Mouse (Mus musculus): ENCODE results near the gene Slc50a1. TPM values are rescaled to one million over a fixed set of nuclear protein-coding genes. Genes with fewer than 3 reads are reported as not detected.

Gene Slc50a1
- polyA plus RNA-seq, 1 experiment from 2014 or later = 42.4 TPM

DNA sequence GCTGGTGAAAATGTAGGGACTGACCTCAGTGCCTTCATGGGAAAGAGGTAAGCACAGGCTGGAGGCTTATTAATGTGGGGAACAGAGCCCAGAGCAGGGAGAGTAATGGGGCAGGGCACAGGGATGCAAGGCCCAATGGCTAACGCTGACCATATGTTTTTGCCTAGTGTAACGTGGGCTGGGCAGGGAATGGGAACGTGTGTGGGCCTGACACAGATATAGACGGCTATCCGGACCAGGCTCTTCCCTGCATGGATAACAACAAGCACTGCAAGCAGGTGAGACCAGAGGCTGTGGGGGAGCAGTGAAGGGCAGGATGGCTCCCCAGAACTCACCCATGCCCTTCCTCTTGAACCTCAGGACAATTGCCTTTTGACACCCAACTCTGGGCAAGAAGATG, 49.2 kb downstream of the Slc50a1 start:
- peaks cover 41% of the 10 kb centered on the region for H3K4me1 ChIP-seq
- no peak overlapping the region; the same call in 1 of the 2 replicates for H3K27ac ChIP-seq
- H3K36me3 ChIP-seq = peaks cover 6% of the 10 kb centered on the region; the same call in 1 of the 2 replicates
- no peak for DNase-seq (ENCODE audit: low spot score)
- no peaks in the 10 kb centered on the region for H3K9me3 ChIP-seq
- WGBS = 80% methylated on average over 5 of the region's 5 CpGs
- H3K4me3 ChIP-seq = no peak overlapping the region
- peaks cover 23% of the 10 kb centered on the region for H3K27me3 ChIP-seq (ENCODE audit: insufficient read depth, poor library complexity, severe bottlenecking)

DNA sequence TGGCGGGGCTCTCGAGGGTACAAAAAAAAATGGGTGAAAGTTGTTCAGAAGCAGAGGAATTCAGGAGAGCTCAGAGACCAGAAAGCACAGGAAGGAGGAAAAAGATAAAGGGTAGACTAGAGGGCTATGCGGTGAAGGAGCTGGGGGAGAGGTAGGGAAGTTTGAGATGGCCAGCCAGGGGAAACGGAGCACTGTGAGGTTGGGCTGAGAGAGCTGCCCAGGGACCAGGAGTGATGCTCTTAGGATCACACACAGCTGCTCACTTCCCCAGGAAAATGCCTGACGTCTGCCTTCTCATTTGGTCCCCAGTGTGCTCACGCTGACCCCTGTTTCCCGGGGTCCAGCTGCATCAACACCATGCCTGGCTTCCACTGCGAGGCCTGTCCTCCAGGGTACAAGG, 50.8 kb downstream of the Slc50a1 start:
- 27% methylated on average over 8 of the region's 8 CpGs for WGBS
- no peak for DNase-seq (ENCODE audit: low spot score)
- Histone ChIP-seq H3K4me1 (peaks cover 43% of the 10 kb centered on the region), H3K4me3 (no peak overlapping the region), H3K27me3 (ENCODE audit: insufficient read depth, poor library complexity, severe bottlenecking) (0 out of 2 replicates have a peak, but pooled peaks cover 7% of the 10 kb centered on the region), H3K27ac (peak overlapping the region; percentile 74), H3K36me3 (peaks cover 6% of the 10 kb centered on the region; the same call in 1 of the 2 replicates), H3K9me3 (no peaks in the 10 kb centered on the region)

DNA sequence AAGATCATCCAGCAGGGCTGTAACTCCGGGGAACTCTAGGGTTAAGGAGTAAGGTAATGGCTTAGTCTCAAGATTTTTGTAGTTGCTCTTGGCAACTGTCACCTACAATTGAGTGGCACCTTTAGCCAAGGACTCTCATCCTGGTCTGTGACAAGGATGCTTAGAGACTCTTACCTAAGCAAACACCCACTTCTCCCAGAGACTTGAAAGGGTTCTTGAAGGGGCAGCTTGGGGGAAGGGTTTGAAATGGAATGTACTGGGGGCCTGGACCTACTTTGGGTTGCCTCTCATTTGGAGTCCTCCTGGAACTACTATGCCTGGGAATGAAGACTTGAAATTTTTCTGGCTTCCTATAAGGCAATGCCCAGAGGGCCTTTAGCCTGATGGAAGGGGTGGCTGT, 52.1 kb downstream of the Slc50a1 start:
- no peak overlapping the region for H3K4me3 ChIP-seq
- DNase-seq (ENCODE audit: low spot score) = no peak
- H3K27ac ChIP-seq = no peak overlapping the region
- 79% methylated on average over 1 of the region's 1 CpGs for WGBS
- H3K36me3 ChIP-seq = peaks cover 3% of the 10 kb centered on the region; the same call in 1 of the 2 replicates
- H3K4me1 ChIP-seq = peaks cover 41% of the 10 kb centered on the region
- H3K9me3 ChIP-seq = no peaks in the 10 kb centered on the region
- H3K27me3 ChIP-seq (ENCODE audit: insufficient read depth, poor library complexity, severe bottlenecking) = no peaks in the 10 kb centered on the region

MicroRNAs encoded within 50 kb of the gene (microRNA counts, 519-probe panel; counts per million panel counts)
- microRNA mmu-miR-92b = not detected

Small RNAs within 50 kb of the gene (microRNA-seq; reads per million reads assigned to microRNA genes)
- 234 reads per million, percentile 61 among the genes with 10 or more reads in this experiment for gene Mir92b

Other genes with a start within 250 kb of the Slc50a1 start
- 10.1 and 11.6 TPM in 2 replicates for gene Rusc1, start 177.3 kb downstream of the Slc50a1 start, polyA plus RNA-seq (2016; fragmentation: Nextera tagmentation; extraction: Ambion mirVana)
- not detected in 2 replicates for gene Gm43738, start 169.5 kb downstream of the Slc50a1 start, polyA plus RNA-seq (2016; fragmentation: Nextera tagmentation; extraction: Ambion mirVana)
- gene Fdps, start 168.6 kb downstream of the Slc50a1 start, polyA plus RNA-seq (2016; fragmentation: Nextera tagmentation; extraction: Ambion mirVana) = 220 and 253 TPM in 2 replicates
- 12.4 and 14.7 TPM in 2 replicates for gene Pklr, start 134.4 kb downstream of the Slc50a1 start, polyA plus RNA-seq (2016; fragmentation: Nextera tagmentation; extraction: Ambion mirVana)
- 0.77 and 0.85 TPM in 2 replicates for gene Hcn3, start 110.4 kb downstream of the Slc50a1 start, polyA plus RNA-seq (2016; fragmentation: Nextera tagmentation; extraction: Ambion mirVana)
- gene Clk2, start 105.8 kb downstream of the Slc50a1 start, polyA plus RNA-seq (2016; fragmentation: Nextera tagmentation; extraction: Ambion mirVana) = 18.4 and 32.2 TPM in 2 replicates
- 104 and 115 TPM in 2 replicates for gene Scamp3, start 93.1 kb downstream of the Slc50a1 start, polyA plus RNA-seq (2016; fragmentation: Nextera tagmentation; extraction: Ambion mirVana)
- gene Fam189b, start 87.4 kb downstream of the Slc50a1 start, polyA plus RNA-seq (2016; fragmentation: Nextera tagmentation; extraction: Ambion mirVana) = 16.4 and 21.0 TPM in 2 replicates
- gene Gba, start 67.6 kb downstream of the Slc50a1 start, polyA plus RNA-seq (2016; fragmentation: Nextera tagmentation; extraction: Ambion mirVana) = 44.2 and 44.6 TPM in 2 replicates
- gene Thbs3, start 55.4 kb downstream of the Slc50a1 start, polyA plus RNA-seq (2016; fragmentation: Nextera tagmentation; extraction: Ambion mirVana) = 18.1 and 20.0 TPM in 2 replicates
- 179 and 204 TPM in 2 replicates for gene Mtx1, start 43.5 kb downstream of the Slc50a1 start, polyA plus RNA-seq (2016; fragmentation: Nextera tagmentation; extraction: Ambion mirVana)
- 0.11 and 0.16 TPM in 2 replicates for gene Muc1, start 41.5 kb downstream of the Slc50a1 start, polyA plus RNA-seq (2016; fragmentation: Nextera tagmentation; extraction: Ambion mirVana)
- gene Krtcap2, start 24.6 kb downstream of the Slc50a1 start, polyA plus RNA-seq (2016; fragmentation: Nextera tagmentation; extraction: Ambion mirVana) = 244 and 260 TPM in 2 replicates
- 0.79 and 1.9 TPM in 2 replicates for gene Trim46, start 24.3 kb downstream of the Slc50a1 start, polyA plus RNA-seq (2016; fragmentation: Nextera tagmentation; extraction: Ambion mirVana)
- gene Dpm3, start 11.2 kb downstream of the Slc50a1 start, polyA plus RNA-seq (2016; fragmentation: Nextera tagmentation; extraction: Ambion mirVana) = 76.7 and 86.0 TPM in 2 replicates
- gene Efna1, start 10.6 kb upstream of the Slc50a1 start, polyA plus RNA-seq (2016; fragmentation: Nextera tagmentation; extraction: Ambion mirVana) = 32.0 and 37.7 TPM in 2 replicates
- 0.71 and 2.5 TPM in 2 replicates for gene Efna3, start 52.4 kb upstream of the Slc50a1 start, polyA plus RNA-seq (2016; fragmentation: Nextera tagmentation; extraction: Ambion mirVana)
- gene Efna4, start 67.5 kb upstream of the Slc50a1 start, polyA plus RNA-seq (2016; fragmentation: Nextera tagmentation; extraction: Ambion mirVana) = 10.6 and 19.3 TPM in 2 replicates
- gene Adam15, start 79.4 kb upstream of the Slc50a1 start, polyA plus RNA-seq (2016; fragmentation: Nextera tagmentation; extraction: Ambion mirVana) = 41.9 and 49.0 TPM in 2 replicates
- gene Dcst2, start 91.4 kb upstream of the Slc50a1 start, polyA plus RNA-seq (2016; fragmentation: Nextera tagmentation; extraction: Ambion mirVana) = 0.05 TPM in 1 of 2 replicates, not detected in the other
- 0.10 and 0.11 TPM in 2 replicates for gene Dcst1, start 94.7 kb upstream of the Slc50a1 start, polyA plus RNA-seq (2016; fragmentation: Nextera tagmentation; extraction: Ambion mirVana)
- 1.4 and 1.9 TPM in 2 replicates for gene Zbtb7b, start 124.2 kb upstream of the Slc50a1 start, polyA plus RNA-seq (2016; fragmentation: Nextera tagmentation; extraction: Ambion mirVana)
- not detected in 2 replicates for gene Lenep, start 132.2 kb upstream of the Slc50a1 start, polyA plus RNA-seq (2016; fragmentation: Nextera tagmentation; extraction: Ambion mirVana)
- 30.7 and 40.3 TPM in 2 replicates for gene Flad1, start 141.3 kb upstream of the Slc50a1 start, polyA plus RNA-seq (2016; fragmentation: Nextera tagmentation; extraction: Ambion mirVana)
- gene Cks1b, start 147.8 kb upstream of the Slc50a1 start, polyA plus RNA-seq (2016; fragmentation: Nextera tagmentation; extraction: Ambion mirVana) = 465 and 589 TPM in 2 replicates
- 72.2 and 79.5 TPM in 2 replicates for gene Shc1, start 147.9 kb upstream of the Slc50a1 start, polyA plus RNA-seq (2016; fragmentation: Nextera tagmentation; extraction: Ambion mirVana)
- 28.2 and 35.9 TPM in 2 replicates for gene Pygo2, start 159.6 kb upstream of the Slc50a1 start, polyA plus RNA-seq (2016; fragmentation: Nextera tagmentation; extraction: Ambion mirVana)
- gene Pbxip1, start 166.1 kb upstream of the Slc50a1 start, polyA plus RNA-seq (2016; fragmentation: Nextera tagmentation; extraction: Ambion mirVana) = 46.5 and 68.4 TPM in 2 replicates
- gene Pmvk, start 184.0 kb upstream of the Slc50a1 start, polyA plus RNA-seq (2016; fragmentation: Nextera tagmentation; extraction: Ambion mirVana) = 64.3 and 70.4 TPM in 2 replicates
- gene Kcnn3, start 249.6 kb upstream of the Slc50a1 start, polyA plus RNA-seq (2016; fragmentation: Nextera tagmentation; extraction: Ambion mirVana) = 0.58 and 1.1 TPM in 2 replicates

Data from heart, embryonic 10.5 days (tissue).